Mouse (Mus musculus) olfactory bulb, adult 2 months (tissue): ENCODE results near the gene Ctnna3.

Experiments used
- CTCF ChIP-seq: fragments of 200-500 bp; IDR thresholded peaks from 2 replicates; pipeline ENCODE4 v1.5.1; 2012; ENCODE audit warnings: low read depth, mild to moderate bottlenecking, low read length, moderate library complexity; ENCODE audit not compliant: insufficient read depth
- POLR2A ChIP-seq: fragments of 200-500 bp; IDR thresholded peaks from 2 replicates; pipeline ENCODE4 v1.6.1; 2012; ENCODE audit warnings: mild to moderate bottlenecking, low read depth, low read length, moderate library complexity; ENCODE audit not compliant: insufficient read depth

GRCm38 (mm10) chr10:64001531-64001930, 571.6 kb downstream of the Ctnna3 start:
- TF ChIP-seq CTCF (no peak), POLR2A (no peak)
